Comparison of ENCODE assay signal across 7 mouse cellular contexts in genomic region chr14:25226840-25227506, GRCm38 (mm10).
DNase-seq lines count a peak whose midpoint lies in the region; ATAC-seq lines count a peak whose summit lies in the region.

No protein-coding gene starts in this region.

- ATAC-seq in neural tube, embryonic 11.5 days (ENCODE audit: insufficient read depth, low FRiP score, low TSS enrichment) = no peak
- ATAC-seq in hindbrain, embryonic 13.5 days (ENCODE audit: low FRiP score) = no peak; the same call in 1 of the 2 replicates

- no peaks in the 10 kb centered on the region for H3K36me3 ChIP-seq in neural tube, embryonic 11.5 days (ENCODE audit: control insufficient read depth, insufficient read depth, low read length)
- no peaks in the 10 kb centered on the region for H3K36me3 ChIP-seq in hindbrain, embryonic 13.5 days

- H3K9ac ChIP-seq in neural tube, embryonic 11.5 days (ENCODE audit: low read length) = no peak overlapping the region
- H3K9ac ChIP-seq in hindbrain, embryonic 13.5 days = no peak overlapping the region

- peak overlapping the region; percentile 21; the same call in 1 of the 2 replicates for H3K27ac ChIP-seq in neural tube, embryonic 11.5 days (ENCODE audit: low read depth, low read length)
- H3K27ac ChIP-seq in hindbrain, embryonic 13.5 days = peak overlapping the region; percentile 84

- peak; percentile 30 for DNase-seq in neural tube, embryonic 11.5 days (ENCODE audit: low spot score)
- DNase-seq in neural tube, embryonic 10.5 days (ENCODE audit: extremely low spot score, low spot score) = no peak
- DNase-seq in embryo, embryonic 11 days = peak; percentile 57
- peak; percentile 20 for DNase-seq in lung, postnatal 36 days
- DNase-seq in Muller cell, postnatal 12 days (ENCODE audit: inconsistent ontology term) = no peak
- DNase-seq in thymus, adult 18-20 months = no peak

- WGBS in neural tube, embryonic 11.5 days = 53% methylated on average over 7 of the region's 7 CpGs
- WGBS in hindbrain, embryonic 13.5 days = 43% methylated on average over 7 of the region's 7 CpGs

- H3K9me3 ChIP-seq in neural tube, embryonic 11.5 days (ENCODE audit: control insufficient read depth, low read length) = no peaks in the 10 kb centered on the region
- no peaks in the 10 kb centered on the region for H3K9me3 ChIP-seq in hindbrain, embryonic 13.5 days

- H3K4me3 ChIP-seq in neural tube, embryonic 11.5 days (ENCODE audit: low read depth, low read length) = no peak overlapping the region
- H3K4me3 ChIP-seq in hindbrain, embryonic 13.5 days = no peak overlapping the region

- H3K4me2 ChIP-seq in neural tube, embryonic 11.5 days (ENCODE audit: low read depth) = no peak overlapping the region; the same call in 1 of the 2 replicates
- peak overlapping the region; percentile 25; the same call in 1 of the 2 replicates for H3K4me2 ChIP-seq in hindbrain, embryonic 13.5 days

- peaks cover 23% of the 10 kb centered on the region for H3K4me1 ChIP-seq in neural tube, embryonic 11.5 days (ENCODE audit: control insufficient read depth, insufficient read depth, low read length)
- H3K4me1 ChIP-seq in hindbrain, embryonic 13.5 days (replicated peaks) = peaks cover 56% of the 10 kb centered on the region

- no peaks in the 10 kb centered on the region for H3K27me3 ChIP-seq in neural tube, embryonic 11.5 days (ENCODE audit: control insufficient read depth, insufficient read depth, low read length)
- no peaks in the 10 kb centered on the region for H3K27me3 ChIP-seq in hindbrain, embryonic 13.5 days

Comparison
In these comparisons a context has a peak if more than half of its experiments do, and no peak if none do; other contexts are left out.
1. DNase-seq: peak in neural tube, embryonic 11.5 days (single experiment), embryo, embryonic 11 days (single experiment) and lung, postnatal 36 days (single experiment); none in neural tube, embryonic 10.5 days (single experiment), Muller cell, postnatal 12 days (single experiment) and thymus, adult 18-20 months (0 of 2).